Mouse (Mus musculus) CD8-positive naive resting alpha-beta T cell, adult 2 months (primary cell): ENCODE results near the gene Elavl1.
"Not testable (repeated sequence)": the region's sequence is repeated elsewhere in the genome, so short reads cannot be mapped to it uniquely, and the experiment has no call there.

Source experiments
- DNase-seq, 2 experiments: peaks; one replicate each; pipeline ENCODE4 v3.0.0; 2022; ENCODE audit warnings: low read depth in 2 of 2, low spot score in 2 of 2

The Elavl1 gene

DNA sequence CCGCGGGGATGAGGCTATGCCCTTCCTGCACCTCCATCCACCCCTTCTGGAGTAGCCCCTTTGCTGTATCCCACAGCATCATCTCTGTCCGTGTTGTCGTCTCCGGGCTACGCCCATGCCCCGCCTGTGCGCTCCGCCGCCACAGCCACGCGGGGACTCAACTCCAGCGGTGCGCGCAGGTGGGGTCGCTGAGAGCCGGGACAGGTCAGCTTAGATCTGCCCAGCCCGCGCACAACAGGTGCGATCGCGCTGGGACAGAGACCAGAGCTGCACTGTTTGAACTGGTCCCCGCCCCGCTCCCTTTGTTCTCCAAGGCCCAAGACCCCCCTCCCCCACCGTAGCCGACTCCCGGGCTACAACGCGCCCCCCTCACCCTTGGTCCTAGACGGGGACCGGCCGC is 66.5 kb downstream of the Elavl1 start:
- DNase-seq, result peak in 1 of 2 experiments; percentile 28

DNA sequence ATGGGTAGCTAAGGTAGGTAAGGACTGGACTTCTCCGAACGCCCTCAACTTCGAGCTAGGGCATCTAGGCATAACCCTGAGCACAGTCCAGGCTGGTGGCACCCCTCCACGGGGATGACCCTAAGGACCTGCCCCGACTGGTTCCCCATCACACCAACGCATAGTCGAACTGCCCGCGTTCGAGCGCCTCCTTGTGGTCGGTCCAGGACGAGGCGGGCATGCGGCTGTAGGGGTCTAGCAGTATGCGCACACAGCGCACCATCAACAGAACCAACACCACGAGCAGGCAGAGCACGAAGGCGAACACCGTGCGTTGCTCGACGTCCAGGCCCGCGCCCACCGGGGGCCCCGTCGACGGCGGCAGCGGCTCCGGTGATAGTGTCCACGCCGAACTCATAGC is 67.0 kb downstream of the Elavl1 start:
- peak; percentile 77 to 82 for DNase-seq

DNA sequence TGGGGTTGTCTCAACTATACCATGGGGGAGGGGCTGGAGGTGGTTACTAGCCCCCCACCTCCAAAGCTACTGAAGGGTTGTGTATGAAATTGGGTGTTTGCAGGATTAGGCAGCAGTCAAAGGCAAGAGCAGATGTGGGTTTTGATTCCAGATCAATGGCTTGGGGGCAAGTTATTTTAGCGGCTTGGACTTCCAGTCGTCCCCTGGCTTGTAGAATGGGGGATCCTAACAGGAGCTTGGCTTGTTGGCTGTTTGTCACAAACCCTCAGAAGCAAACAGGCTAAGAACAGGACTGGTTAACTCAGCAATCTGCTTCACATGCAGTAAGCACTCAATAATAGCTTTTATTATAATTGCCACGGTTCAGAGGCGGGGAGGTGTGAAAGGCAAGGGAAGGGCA is 67.9 kb downstream of the Elavl1 start:
- DNase-seq, result no peak

DNA sequence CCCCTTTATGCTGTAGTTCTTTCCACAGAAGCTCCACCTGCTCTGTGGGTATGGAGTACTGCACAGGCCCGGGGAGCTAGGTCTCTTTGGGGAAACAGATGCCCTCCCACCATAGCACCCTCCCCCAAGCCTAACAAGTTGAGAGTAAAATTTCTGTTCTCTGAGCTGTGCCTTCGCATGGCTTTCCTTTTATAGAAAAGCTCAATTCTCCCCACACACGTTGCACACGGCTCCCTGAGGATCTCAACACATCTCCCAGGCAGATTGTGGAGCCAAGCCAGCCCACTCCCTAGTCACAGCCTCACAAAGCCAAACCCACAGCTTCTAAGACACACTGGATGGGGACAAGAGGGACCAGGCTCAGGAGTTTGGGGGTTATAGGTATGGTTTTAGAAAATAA is 68.3 kb downstream of the Elavl1 start:
- DNase-seq, result no peak

DNA sequence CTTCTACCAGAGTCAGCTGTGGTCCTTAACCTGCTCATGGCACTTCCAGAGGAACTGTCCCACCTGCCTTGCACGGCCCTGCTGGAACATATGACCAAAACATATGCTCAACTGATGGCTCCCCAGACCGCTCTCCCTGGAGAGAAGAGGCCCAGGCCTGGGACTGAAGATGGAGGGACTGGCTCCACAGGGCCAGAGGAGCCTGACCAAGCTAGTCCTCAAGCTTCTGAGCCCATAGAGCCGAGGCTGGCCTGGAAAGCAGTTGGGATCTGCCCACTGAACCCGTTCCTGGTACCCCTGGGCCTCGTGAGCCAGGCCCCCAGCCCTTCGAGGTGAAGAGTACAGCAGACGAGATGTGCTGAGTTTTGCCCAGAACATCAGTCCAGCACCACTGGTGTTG is 69.7 kb downstream of the Elavl1 start:
- DNase-seq, result not testable (repeated sequence)

DNA sequence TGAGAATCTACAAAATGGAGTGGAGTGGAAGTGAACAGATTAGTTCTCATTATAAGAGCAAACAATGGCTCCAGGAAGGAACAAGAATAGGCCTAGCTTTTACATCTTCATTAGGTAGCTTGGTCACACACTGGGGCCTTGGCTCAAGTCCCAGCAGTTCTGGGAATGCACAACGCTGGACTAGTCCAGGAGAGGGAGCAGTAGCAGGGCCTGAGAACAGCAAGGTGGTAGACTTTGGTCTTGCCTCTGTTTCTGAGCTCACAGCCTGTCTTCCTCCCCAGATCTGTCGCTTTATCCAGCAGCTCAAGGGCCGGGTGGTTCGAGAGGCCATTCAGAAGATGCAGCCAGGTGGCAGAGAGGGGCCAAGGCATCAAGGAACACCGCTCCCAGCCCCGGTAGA is 71.2 kb downstream of the Elavl1 start:
- no peak for DNase-seq

DNA sequence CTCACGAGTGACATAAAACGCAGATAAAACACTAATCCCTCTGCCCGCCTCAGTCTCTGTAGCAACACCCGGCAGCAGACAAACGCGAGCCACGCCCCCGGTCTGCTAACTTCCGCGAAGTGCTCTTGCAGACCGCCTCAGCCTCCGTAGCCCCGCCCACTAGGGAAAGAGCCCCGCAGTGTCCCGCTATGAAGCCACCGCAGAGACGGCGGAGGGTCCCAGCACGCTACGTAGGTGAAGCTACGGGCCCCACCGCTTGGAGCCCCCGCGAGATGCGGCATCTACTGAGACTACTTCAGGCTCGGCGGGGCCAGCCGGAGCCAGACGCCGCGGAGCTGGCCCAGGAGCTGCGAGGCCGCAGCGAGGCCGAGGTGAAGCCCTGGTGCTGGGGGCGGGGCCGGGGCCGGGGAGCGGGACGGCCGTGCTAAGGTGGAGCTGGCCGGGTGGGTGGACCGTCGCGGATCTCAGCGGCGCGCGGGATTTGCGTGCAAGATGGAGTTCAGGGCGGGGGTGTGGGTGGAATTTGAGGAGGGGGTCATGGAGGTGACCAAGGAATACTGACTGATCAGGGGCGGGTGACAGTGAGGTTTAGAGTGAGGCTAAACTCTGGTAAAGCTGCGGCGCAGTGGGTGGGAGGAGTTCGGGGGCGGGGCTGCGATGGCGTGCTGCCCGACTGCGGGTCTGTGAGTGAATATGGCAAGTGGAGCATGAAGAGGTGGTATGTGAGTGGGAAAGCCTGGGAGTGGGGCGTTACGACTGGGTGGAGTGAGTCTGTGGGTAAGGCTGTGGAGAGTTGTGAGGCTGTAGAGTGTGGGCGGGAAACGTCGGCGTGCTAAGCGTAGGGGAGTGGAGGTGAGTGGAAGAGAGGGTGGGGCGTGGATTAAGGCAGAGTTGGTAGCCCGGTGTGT is 72.0 kb downstream of the Elavl1 start, which contains the start of gene Snapc2:
Gene Snapc2 (plus strand): TSS at position 147 of the 908 bp plus-strand sequence.
- peak; percentile 86 to 92 for DNase-seq

DNA sequence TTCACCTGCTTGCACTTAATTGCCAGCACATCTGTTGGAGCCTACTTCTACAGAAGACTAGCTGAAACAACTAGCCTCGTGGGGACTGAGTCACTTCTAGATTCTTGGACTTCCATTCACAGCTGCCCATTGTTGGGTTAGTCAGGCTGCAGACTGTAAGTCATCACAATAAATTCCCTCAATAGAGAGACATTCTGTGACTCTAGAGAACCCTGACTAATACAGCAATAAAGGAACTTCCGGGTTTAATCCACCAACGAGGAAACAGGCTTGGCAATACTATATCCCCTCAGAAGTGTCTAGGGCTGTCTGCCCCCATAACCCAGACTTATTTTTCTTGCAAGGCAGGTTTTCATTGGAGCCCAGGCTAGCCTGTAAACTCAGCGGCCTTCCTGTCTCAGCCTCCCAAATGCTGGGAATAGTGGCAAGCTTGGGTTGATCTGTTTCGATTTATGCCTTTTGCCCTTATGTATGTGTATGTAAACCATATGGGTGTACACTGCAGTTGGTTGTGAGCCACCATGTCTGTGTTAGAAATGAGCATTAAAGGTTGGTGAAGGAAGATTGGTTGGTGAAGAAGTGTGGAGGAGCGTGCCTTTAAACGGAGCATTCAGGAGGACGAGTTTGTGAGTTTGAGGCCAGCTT is 73.0 kb downstream of the Elavl1 start:
- no peak for DNase-seq

DNA sequence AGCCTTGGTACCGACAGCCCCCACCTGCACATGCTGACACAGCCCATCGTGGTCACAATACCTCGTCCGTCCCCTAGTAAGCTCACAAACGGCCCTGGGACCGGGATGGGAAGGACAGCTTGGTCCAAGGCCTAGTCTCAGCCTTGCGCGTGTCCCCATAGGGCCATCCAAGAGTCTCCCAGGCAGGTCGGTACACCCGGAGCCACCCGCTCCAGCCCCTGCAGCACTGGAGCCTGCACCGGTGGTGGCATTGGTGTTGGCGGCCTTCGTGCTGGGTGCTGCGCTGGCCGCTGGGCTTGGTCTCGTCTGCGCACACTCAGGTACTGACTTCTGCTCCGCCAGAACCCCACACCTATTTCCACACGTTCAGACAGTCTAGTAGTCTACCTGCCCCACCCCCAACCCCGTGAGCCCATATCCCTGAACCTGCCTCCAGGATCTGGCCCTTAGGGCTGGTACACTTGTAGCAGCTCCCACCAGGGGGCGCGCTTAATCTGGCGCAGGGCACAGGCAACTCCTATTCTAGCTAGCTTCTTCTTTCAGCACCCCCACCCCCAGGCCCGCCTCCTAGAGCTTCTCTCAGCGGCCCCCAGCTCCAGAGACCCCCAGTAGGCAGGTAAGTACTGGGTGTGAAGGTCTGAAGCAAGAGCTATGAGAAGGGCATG is 74.8 kb downstream of the Elavl1 start:
- DNase-seq, result peak; percentile 82 to 84

DNA sequence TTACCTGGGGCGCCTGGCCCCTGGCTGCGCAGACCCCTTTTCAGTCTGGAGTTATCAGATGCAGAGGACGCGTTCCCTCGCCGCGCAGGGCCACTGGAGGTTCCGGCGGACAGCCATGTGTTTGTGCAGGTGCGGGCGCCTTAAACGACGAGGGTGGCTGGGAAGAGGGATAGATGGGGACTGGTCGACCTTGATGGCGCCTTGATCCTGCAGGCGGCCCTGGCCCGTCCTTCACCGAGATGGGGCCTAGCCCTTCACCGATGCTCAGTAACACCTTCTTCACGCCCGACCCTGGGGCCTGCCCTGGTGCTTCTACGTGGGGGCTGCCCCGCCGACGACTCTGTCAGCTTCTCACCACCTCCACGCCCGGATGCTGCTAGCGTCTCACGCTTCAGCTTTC is 76.0 kb downstream of the Elavl1 start:
- no peak for DNase-seq

DNA sequence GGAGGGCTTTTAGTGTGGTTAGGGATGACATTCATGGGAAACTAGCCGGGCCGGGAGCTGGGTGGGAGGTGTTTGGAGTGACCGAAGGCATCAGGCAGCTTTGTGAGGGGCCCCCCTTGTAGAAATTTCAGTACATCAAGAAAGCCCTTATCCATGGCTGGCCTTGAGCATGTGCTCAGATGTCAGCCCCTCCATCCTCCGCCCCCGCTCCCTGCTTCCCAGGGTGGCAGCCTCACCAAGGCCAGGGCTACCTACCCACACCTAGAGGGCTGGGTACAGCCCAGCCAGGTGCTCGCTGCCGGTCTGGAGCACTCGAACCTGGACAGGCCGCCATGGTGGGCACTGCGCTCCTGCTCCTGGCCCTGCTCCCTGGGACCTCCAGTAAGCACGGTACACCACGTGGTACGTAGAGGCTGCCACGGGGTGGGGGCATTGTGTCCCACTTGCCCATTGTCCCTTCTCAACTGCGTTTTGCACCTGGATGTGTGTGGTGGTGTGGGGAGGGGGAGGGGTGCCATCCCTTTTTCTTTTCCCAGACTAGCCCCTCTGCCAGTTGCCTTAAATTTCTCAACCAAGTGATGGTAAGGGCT is 77.2 kb downstream of the Elavl1 start, which contains the start of gene Tgfbr3l:
Gene Tgfbr3l (plus strand): TSS at position 264 of the 590 bp plus-strand sequence.
- DNase-seq, result no peak

DNA sequence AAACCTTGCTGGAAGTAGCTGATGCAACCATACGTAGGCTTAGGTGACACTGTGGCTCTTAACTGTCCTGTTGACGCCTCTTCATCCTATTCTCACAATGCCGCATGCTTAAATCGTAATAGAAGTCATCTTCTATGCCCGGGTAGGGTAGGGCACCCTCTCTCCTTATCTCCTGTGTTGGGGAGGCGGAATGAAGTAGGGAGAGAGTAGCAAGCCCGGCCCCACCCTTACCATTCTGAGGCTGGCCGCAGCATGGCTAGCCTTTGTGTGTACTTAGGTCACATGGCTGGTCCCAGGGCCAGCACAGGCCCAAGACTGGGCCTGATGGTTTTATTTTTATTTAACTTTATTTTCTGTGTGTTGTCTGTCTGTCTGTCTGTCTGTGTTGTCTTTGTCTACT is 78.0 kb downstream of the Elavl1 start:
- no peak for DNase-seq

DNA sequence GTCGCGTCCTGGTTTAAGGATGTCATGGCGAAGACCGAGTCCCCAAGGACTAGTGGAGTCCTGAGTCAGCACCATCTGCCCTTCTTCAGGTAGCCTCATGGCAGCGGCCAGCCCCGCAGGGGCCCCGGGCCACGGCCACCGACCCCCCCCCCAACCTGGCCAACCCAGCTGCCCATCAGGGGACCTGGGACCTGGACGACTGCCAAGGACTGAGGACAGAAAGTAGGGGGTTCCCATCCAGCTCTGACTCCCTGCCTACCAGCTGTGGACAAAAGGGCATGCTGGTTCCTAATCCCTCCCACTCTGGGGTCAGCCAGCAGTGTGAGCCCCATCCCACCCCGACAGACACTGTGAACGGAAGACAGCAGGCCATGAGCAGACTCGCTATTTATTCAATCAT is 79.5 kb downstream of the Elavl1 start:
- DNase-seq, result no peak

DNA sequence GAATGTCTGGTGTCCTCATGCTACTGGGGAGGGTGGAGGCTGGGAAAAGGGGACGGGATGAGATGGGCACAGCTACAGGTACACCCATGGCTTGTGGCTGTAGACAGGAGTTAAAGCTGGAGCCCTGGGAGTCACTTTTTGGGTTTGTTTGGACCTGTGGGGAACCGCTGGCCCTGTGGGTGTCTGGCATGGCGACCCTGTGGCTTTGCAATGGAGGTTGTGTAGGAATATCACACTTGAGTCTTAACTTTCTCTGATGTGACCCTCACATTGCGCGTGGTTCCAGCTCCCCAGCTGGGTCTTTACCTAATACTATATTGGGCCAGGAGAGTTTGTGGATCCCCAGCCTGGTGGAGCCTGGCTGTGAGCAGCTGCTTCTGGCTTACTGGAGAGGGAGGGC is 80.2 kb downstream of the Elavl1 start:
- no peak for DNase-seq

DNA sequence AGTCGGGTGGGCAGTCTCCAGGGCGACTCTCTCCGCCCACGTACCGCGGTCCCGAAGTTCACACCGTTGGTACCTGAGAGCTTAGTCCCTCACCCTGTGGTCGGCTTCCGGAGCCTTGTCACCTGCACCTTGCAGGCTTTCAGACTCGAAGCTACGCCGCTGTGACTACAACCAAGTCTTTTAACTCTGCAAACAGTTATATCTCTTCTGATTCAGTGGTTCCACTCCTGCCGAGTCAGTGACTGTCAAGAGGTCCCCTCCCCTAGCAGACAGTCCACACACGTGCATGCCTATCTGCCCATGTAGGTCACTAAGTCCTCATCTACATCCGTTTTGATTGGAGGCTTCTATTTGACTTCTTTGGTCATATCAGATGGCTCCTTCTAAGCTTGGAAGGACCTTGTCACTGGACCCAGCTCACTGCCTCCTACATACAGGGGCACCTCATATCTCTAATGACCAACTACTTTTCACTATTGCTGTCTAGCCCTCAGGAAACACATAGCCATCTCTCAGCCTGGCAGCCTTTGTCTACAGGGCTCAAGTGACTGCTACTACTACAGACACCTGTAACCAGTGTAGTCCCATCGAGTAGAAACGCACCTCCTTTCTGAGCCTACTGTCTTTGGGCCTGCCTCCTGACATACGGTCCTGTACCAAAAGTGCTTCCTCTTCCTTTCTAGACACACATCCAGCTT is 85.9 kb downstream of the Elavl1 start:
- DNase-seq, result no peak

DNA sequence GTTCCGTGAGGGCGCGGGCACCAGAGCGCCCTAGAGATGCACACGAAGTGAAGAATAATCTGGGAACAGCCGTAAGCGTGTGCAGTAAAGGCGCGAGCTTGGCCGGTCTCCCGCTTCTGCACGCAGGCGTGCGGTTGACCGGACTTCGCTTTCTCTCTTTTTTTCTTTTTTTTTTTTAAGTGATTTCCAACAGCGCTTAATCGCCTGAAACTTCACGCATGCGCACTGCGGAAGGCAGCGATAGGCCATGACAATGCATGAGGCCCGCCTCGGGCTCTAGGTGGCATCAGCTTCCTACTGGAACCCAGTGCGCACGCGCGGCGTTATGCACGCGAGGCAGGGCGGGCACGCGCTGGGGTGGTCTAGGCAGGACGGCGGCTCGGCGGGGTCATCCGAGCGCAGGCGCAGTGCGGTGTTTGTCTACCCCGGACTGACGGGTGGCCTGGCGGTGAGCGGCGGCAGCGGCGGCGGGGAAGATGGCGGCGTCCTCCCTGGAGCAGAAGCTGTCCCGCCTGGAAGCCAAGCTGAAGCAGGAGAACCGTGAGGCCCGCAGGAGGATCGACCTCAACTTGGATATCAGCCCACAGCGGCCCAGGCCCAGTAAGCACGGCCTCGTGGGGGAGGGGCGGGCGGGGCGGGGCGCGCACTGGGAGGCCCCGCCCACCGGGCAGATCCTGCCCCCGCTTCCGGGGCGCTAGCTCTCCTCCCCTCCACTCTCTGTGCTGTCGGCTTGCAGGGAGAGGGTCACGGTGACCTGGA is 86.6 kb downstream of the Elavl1 start, which contains the start of the genes Map2k7 and Gm49320:
Gene Map2k7 (plus strand): TSS at position 307 of the 759 bp plus-strand sequence.
Gene Gm49320 (plus strand): TSS at position 432 of the 759 bp plus-strand sequence.
- DNase-seq, result peak; percentile 99 to 100

DNA sequence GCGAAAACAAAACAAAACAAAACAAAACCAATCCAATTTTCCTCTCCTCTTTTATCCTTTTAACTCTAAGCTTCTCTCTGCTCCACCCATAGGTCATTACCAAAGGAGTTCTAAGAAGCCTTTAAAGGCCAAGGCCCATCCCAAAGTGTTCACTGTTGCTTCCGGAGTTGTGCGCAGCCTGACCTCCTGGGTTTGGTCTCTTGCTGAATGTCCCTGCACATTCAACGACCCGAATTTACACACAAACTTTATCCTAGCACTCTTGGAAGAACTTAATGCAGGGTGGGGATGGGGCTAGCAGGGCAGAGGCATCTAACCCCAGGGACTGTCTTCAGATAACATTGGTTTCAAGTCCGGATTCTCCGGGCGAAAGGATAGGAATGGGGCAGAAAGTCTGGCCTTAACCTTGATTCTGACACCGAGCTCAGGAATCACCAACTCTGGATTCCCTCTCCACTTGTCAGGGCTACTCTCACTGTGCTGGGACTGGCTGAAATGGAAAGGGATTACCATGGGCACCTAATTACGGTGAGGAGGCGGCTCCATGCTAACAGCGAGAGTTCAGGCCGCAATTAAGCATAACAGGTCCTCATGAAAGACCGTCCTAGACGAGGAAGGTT is 87.3 kb downstream of the Elavl1 start:
- DNase-seq, result no peak
